Mouse (Mus musculus): Measurements from ENCODE around the gene Ube2t. TPM values are rescaled to one million over a fixed set of nuclear protein-coding genes. Genes with fewer than 3 reads are reported as not detected.

Ube2t gene
- polyA plus RNA-seq, 1 experiment, result 1.4 TPM

DNA sequence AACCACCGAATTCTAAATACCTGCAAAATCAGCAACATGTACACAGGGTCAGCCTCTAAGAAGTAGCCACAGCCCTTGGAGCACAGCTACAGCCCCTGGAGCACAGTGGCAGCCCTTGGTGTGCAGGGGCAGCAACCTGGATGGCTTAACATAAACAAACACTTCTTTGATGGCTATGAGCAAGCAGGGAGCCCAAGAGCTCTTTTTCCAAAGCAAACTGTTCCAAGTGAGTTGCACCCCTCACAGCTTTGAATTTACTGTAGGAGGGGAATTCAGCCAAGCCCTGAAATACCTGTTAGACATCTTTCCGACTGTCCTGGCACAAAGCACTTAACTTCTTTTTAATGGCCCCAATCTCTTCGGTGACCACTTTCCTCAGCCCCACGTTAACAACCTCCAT is 21.5 kb upstream of the Ube2t start:
- Histone ChIP-seq H3K27me3 (ENCODE audit: control insufficient read depth, insufficient read depth, low read length) (no peaks in the 10 kb centered on the region), H3K4me1 (ENCODE audit: control insufficient read depth, insufficient read depth, insufficient read length, low read length) (no peaks in the 10 kb centered on the region), H3K4me3 (ENCODE audit: low read depth, low read length) (no peak overlapping the region), H3K27ac (ENCODE audit: insufficient read depth, low read depth, low read length) (no peak overlapping the region), H3K36me3 (ENCODE audit: control insufficient read depth, insufficient read depth, low read length) (no peaks in the 10 kb centered on the region)
- no peak for TF ChIP-seq CTCF (IDR thresholded peaks at IDR 0.05; ENCODE audit: extremely low read depth, insufficient read length, insufficient replicate concordance, low read depth, low read length)
- TF ChIP-seq POLR2A (IDR thresholded peaks at IDR 0.05; ENCODE audit: low read depth, low read length), result no peak
- 45% methylated on average over 4 of the region's 4 CpGs for WGBS

DNA sequence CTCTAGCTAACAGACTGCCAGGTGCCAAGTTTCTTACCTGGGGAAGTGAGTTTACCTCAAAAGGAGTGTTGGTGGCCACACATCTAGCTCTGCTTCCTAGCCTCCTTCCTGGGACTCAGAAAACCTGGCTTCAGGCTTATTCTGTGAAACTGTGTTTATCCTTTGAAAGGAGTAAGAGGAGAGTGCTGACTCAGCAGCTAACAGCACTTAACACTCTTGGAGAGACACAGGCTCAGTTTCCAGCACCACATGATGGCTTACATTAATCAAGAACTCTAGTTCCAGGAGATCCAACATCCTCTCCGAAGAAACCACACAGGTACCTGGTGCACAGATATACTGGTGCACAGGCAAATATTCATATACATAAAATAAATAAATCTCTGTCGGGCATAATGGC is 19.5 kb upstream of the Ube2t start:
- 89% methylated on average over 2 of the region's 2 CpGs for WGBS
- no peak for TF ChIP-seq CTCF (IDR thresholded peaks at IDR 0.05; ENCODE audit: extremely low read depth, insufficient read length, insufficient replicate concordance, low read depth, low read length)
- no peak for TF ChIP-seq POLR2A (IDR thresholded peaks at IDR 0.05; ENCODE audit: low read depth, low read length)
- Histone ChIP-seq H3K36me3 (ENCODE audit: control insufficient read depth, insufficient read depth, low read length) (peaks cover under 1% of the 10 kb centered on the region; the same call in 1 of the 2 replicates), H3K4me3 (ENCODE audit: low read depth, low read length) (no peak overlapping the region), H3K27ac (ENCODE audit: insufficient read depth, low read depth, low read length) (no peak overlapping the region), H3K4me1 (ENCODE audit: control insufficient read depth, insufficient read depth, insufficient read length, low read length) (no peaks in the 10 kb centered on the region), H3K27me3 (ENCODE audit: control insufficient read depth, insufficient read depth, low read length) (no peaks in the 10 kb centered on the region)

DNA sequence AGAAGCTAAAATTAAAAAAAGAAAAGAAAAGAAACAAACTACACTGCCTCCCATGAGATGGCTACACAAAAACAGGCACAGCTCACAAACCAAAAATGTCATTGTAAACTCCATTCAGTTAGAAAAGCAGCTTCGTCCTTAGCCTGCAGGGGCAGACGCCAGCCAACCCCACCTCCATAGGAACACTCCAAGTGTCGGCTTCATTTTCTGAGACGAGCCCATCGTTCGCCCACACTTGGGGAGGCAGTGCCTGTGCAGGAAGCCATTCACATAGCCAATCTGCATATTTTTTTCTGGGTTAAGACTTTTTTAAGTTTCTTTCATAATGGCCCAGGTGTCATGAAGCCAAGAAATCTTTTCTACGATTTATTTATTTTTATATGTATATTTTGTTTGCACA is 14.8 kb upstream of the Ube2t start:
- peaks cover 3% of the 10 kb centered on the region; the same call in 1 of the 2 replicates for H3K36me3 ChIP-seq (ENCODE audit: control insufficient read depth, insufficient read depth, low read length)

DNA sequence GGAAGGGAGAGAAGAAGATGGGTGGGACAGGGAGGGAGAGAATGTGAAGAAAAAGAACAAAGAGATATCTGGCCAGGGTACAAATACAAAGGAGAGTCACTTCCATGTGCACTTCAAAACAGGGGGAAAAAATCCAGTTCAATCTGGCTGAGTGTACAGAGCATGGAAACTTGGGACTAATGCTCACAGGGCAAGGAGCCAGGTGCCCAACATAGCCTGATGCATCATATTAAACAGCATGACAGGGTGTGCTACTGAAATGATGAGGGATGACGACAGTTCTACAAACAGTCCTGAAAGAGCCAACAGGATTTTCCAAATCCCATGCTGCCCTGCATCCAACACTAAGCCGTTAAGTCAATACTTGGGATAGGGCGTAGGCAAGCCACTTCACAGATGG is 12.4 kb upstream of the Ube2t start:
- Histone ChIP-seq H3K4me1 (ENCODE audit: control insufficient read depth, insufficient read depth, insufficient read length, low read length) (no peaks in the 10 kb centered on the region), H3K36me3 (ENCODE audit: control insufficient read depth, insufficient read depth, low read length) (peaks cover 3% of the 10 kb centered on the region; the same call in 1 of the 2 replicates), H3K27ac (ENCODE audit: insufficient read depth, low read depth, low read length) (no peak overlapping the region), H3K4me3 (ENCODE audit: low read depth, low read length) (no peak overlapping the region), H3K27me3 (ENCODE audit: control insufficient read depth, insufficient read depth, low read length) (no peaks in the 10 kb centered on the region)
- 88% methylated on average over 3 of the region's 3 CpGs for WGBS
- TF ChIP-seq CTCF (IDR thresholded peaks at IDR 0.05; ENCODE audit: extremely low read depth, insufficient read length, insufficient replicate concordance, low read depth, low read length) (no peak), POLR2A (IDR thresholded peaks at IDR 0.05; ENCODE audit: low read depth, low read length) (no peak)

More for the DNA sequence above, 14.8 kb upstream of the Ube2t start:
- TF ChIP-seq CTCF (IDR thresholded peaks at IDR 0.05; ENCODE audit: extremely low read depth, insufficient read length, insufficient replicate concordance, low read depth, low read length), result no peak
- no peak for TF ChIP-seq POLR2A (IDR thresholded peaks at IDR 0.05; ENCODE audit: low read depth, low read length)
- H3K27me3 ChIP-seq (ENCODE audit: control insufficient read depth, insufficient read depth, low read length), result no peaks in the 10 kb centered on the region
- no peaks in the 10 kb centered on the region for H3K4me1 ChIP-seq (ENCODE audit: control insufficient read depth, insufficient read depth, insufficient read length, low read length)
- no peak overlapping the region for H3K4me3 ChIP-seq (ENCODE audit: low read depth, low read length)
- WGBS, result 94% methylated on average over 7 of the region's 7 CpGs
- no peak overlapping the region for H3K27ac ChIP-seq (ENCODE audit: insufficient read depth, low read depth, low read length)

DNA sequence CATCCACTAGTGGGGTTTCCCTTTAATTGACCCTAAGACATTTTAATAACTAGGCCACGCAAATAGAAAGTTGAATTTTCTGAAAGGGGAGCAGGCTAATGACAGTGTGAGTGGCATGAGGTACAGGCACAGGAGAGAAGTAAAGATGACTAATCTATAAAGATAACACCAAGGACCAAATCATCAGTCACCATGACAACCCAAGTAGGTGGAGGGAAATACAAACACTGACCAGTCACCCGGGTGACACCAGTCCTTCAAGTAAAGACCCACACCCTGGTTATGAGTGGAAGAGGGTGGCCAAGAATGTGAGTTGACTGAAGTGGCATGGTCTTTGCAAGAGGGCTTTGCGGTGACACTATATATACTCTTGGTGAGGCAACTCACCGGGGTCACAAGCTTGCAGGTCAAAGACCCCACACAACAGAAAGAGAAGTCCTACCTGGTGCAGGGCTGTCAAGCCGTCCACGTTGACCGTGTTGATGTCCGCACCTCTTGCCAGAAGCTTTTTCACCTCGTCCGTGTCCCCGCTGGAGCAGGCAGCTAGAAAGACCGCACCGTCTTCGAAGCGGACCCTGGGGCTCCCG is 7.2 kb upstream of the Ube2t start:
- no peak for TF ChIP-seq CTCF (IDR thresholded peaks at IDR 0.05; ENCODE audit: extremely low read depth, insufficient read length, insufficient replicate concordance, low read depth, low read length)
- no peak for TF ChIP-seq POLR2A (IDR thresholded peaks at IDR 0.05; ENCODE audit: low read depth, low read length)
- Histone ChIP-seq H3K4me3 (ENCODE audit: low read depth, low read length) (peak overlapping the region; percentile 78), H3K27me3 (ENCODE audit: control insufficient read depth, insufficient read depth, low read length) (no peaks in the 10 kb centered on the region), H3K36me3 (ENCODE audit: control insufficient read depth, insufficient read depth, low read length) (no peaks in the 10 kb centered on the region), H3K4me1 (ENCODE audit: control insufficient read depth, insufficient read depth, insufficient read length, low read length) (no peaks in the 10 kb centered on the region), H3K27ac (ENCODE audit: insufficient read depth, low read depth, low read length) (0 out of 2 replicates have a peak overlapping the region, but pooled peaks have one; percentile 36)
- 1% methylated on average over 16 of the region's 16 CpGs for WGBS

DNA sequence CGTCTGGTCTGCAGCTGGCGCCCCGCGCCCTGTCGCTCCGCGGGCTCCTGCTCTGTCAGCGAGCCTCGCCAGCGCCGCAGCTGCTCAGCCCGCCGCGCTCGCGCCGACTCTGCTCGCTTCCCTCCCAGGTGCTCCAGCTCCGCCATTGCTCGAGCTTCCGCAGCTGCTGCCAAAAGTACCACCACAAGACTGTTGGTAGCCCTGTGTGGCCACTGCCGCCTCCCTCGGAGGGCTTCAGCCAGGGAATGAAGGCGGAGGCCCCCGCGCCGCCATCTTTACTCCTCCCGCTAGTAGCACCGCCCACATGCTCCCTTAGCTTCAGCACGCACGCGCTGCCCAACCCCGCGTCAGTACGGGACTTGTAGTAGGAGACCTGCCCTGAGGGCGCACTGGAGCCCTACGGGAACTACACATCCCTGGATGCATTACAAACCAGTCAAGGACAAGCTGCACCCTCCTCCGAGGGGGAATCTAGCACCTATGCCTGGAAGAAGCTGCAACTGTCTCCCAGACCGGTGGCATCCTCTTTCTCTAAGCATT is 6.7 kb upstream of the Ube2t start, which contains the start of gene Ppp1r12b:
TSS of gene Ppp1r12b (minus strand) at position 306 of the 540 bp plus-strand sequence.
- peak; percentile 89 for TF ChIP-seq POLR2A (IDR thresholded peaks at IDR 0.05; ENCODE audit: low read depth, low read length)
- TF ChIP-seq CTCF (IDR thresholded peaks at IDR 0.05; ENCODE audit: extremely low read depth, insufficient read length, insufficient replicate concordance, low read depth, low read length), result no peak
- Histone ChIP-seq H3K4me3 (ENCODE audit: low read depth, low read length) (peak within 1 kb of the TSS; percentile 78), H3K36me3 (ENCODE audit: control insufficient read depth, insufficient read depth, low read length) (no peaks in the 10 kb centered on the region), H3K4me1 (ENCODE audit: control insufficient read depth, insufficient read depth, insufficient read length, low read length) (no peaks in the 10 kb centered on the region), H3K27ac (ENCODE audit: insufficient read depth, low read depth, low read length) (peak within 1 kb of the TSS; percentile 36; the same call in 1 of the 2 replicates), H3K27me3 (ENCODE audit: control insufficient read depth, insufficient read depth, low read length) (no peaks in the 10 kb centered on the region)
- WGBS, result under 1% methylated on average over 39 of the region's 39 CpGs

DNA sequence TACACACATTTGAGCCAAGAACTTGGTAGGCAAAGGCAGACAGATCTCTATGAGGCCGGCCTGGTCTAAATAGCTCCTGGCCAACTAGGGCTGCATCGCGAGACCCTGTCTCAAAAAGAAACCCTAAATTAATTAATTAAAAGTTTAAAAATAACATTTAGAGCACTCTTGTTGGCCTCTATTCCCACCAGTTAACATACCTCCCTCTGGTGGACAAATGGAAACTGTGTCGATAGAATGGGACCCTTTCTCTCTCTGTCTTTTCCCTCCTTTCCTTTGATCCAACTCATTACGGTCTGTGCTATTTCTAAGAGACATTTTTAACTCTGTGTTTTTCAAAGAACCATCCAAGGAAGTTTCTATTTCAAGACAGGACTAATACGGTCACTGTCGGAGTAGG is 1.7 kb upstream of the Ube2t start:
- Histone ChIP-seq H3K4me3 (ENCODE audit: low read depth, low read length) (no peak overlapping the region), H3K4me1 (ENCODE audit: control insufficient read depth, insufficient read depth, insufficient read length, low read length) (peaks cover 2% of the 10 kb centered on the region; the same call in 1 of the 2 replicates), H3K27me3 (ENCODE audit: control insufficient read depth, insufficient read depth, low read length) (no peaks in the 10 kb centered on the region), H3K27ac (ENCODE audit: insufficient read depth, low read depth, low read length) (no peak overlapping the region), H3K36me3 (ENCODE audit: control insufficient read depth, insufficient read depth, low read length) (no peaks in the 10 kb centered on the region)
- TF ChIP-seq CTCF (IDR thresholded peaks at IDR 0.05; ENCODE audit: extremely low read depth, insufficient read length, insufficient replicate concordance, low read depth, low read length) (no peak), POLR2A (IDR thresholded peaks at IDR 0.05; ENCODE audit: low read depth, low read length) (no peak)
- 63% methylated on average over 7 of the region's 7 CpGs for WGBS

All from small intestine, adult 2 months (tissue).